Mouse (Mus musculus) embryonic facial prominence, embryonic 11.5 days (tissue): Measurements from ENCODE around the gene Trabd2b. TPM values are rescaled to one million over a fixed set of nuclear protein-coding genes. Genes with fewer than 3 reads are reported as not detected.

Experiments used
- ATAC-seq: fragments of 200-750 bp; cut with Nextera tagmentation; replicated peaks from 2 replicates; pipeline ENCODE4 v1.8.0; 2017; ENCODE audit warnings: low read depth; ENCODE audit not compliant: insufficient number of reproducible peaks, low FRiP score, low TSS enrichment
- DNase-seq: peaks from one replicate; pipeline ENCODE4 v3.0.0-alpha.2; 2015; ENCODE audit warnings: low spot score
- H3K27ac ChIP-seq: fragments of 300-500 bp; sonication (generic); replicated peaks from 2 replicates; pipeline ENCODE4 v1.5.1; 2014; ENCODE audit warnings: mild to moderate bottlenecking, low read depth, low read length, control low read depth
- H3K27me3 ChIP-seq: fragments of 300-500 bp; sonication (generic); 2 replicates; pipeline ENCODE4 v1.6.1; 2014; ENCODE audit warnings: mild to moderate bottlenecking, low read length, moderate library complexity, mixed read lengths; ENCODE audit not compliant: control insufficient read depth, insufficient read depth
- H3K36me3 ChIP-seq: fragments of 300-500 bp; sonication (generic); replicated peaks from 2 replicates; pipeline ENCODE4 v1.6.1; 2014; ENCODE audit warnings: low read depth, mild to moderate bottlenecking, low read length, moderate library complexity, mixed read lengths; ENCODE audit not compliant: control insufficient read depth, insufficient read depth
- H3K4me1 ChIP-seq: fragments of 300-500 bp; sonication (generic); 2 replicates; pipeline ENCODE4 v1.6.1; 2014; ENCODE audit warnings: low read length, mixed read lengths; ENCODE audit not compliant: control insufficient read depth, insufficient read depth
- H3K4me2 ChIP-seq: fragments of 300-500 bp; sonication (generic); 2 replicates; pipeline ENCODE4 v1.6.1; 2014; ENCODE audit warnings: low read depth, mild to moderate bottlenecking, control low read depth, low read length, moderate library complexity
- H3K4me3 ChIP-seq: fragments of 300-500 bp; sonication (generic); 2 replicates; pipeline ENCODE4 v1.5.1; 2014; ENCODE audit warnings: low read depth, low read length, control low read depth
- H3K9ac ChIP-seq: fragments of 300-500 bp; sonication (generic); replicated peaks from 2 replicates; pipeline ENCODE4 v1.6.1; 2014; ENCODE audit warnings: mild to moderate bottlenecking, control low read depth, low read length
- H3K9me3 ChIP-seq: fragments of 300-500 bp; sonication (generic); replicated peaks from 2 replicates; pipeline ENCODE4 v1.6.1; 2016; ENCODE audit warnings: mild to moderate bottlenecking, low read length, inconsistent platforms, mixed read lengths; ENCODE audit not compliant: control insufficient read depth
- WGBS: fragments of 180-500 bp; shearing (Covaris S2); extraction: QIAGEN DNeasy Blood & Tissue Kit; methylation state at CpG from one replicate; pipeline ENCODE4 v1.1.7; 2014; 5-methylcytosine and 5-hydroxymethylcytosine counted together
- polyA plus RNA-seq: library from polyadenylated mRNA; unstranded; fragments of >200 nt; fragmentation: Nextera tagmentation; extraction: Ambion mirVana; gene quantifications from 2 replicates; pipeline ENCODE4 v1.2.1, GENCODE M21; 2014

Gene Trabd2b
- polyA plus RNA-seq, 1 experiment from 2014 or later = 0.65 TPM

- H3K36me3 ChIP-seq = no peaks in the 10 kb centered on the region
- ATAC-seq (no peak), DNase-seq (no peak)
- no peak overlapping the region for H3K4me3 ChIP-seq
- no peak overlapping the region for H3K9ac ChIP-seq
- H3K4me2 ChIP-seq = no peak overlapping the region
- H3K27ac ChIP-seq = no peak overlapping the region
- H3K9me3 ChIP-seq = no peaks in the 10 kb centered on the region
- no peaks in the 10 kb centered on the region for H3K4me1 ChIP-seq
- 79% methylated on average over 4 of the region's 4 CpGs for WGBS
- H3K27me3 ChIP-seq = no peaks in the 10 kb centered on the region
Measured at GRCm38 (mm10) chr4:114609297-114609696, 202.8 kb downstream of the Trabd2b start.

- WGBS = 77% methylated on average over 8 of the region's 8 CpGs
- Histone ChIP-seq H3K27ac (no peak overlapping the region), H3K4me3 (no peak overlapping the region), H3K4me2 (no peak overlapping the region), H3K9ac (no peak overlapping the region), H3K9me3 (no peaks in the 10 kb centered on the region), H3K36me3 (no peaks in the 10 kb centered on the region), H3K4me1 (no peaks in the 10 kb centered on the region), H3K27me3 (no peaks in the 10 kb centered on the region)
- peak; percentile 45 for DNase-seq
- ATAC-seq = no peak
Measured at GRCm38 (mm10) chr4:114611166-114611929, 204.8 kb downstream of the Trabd2b start.

- WGBS = 90% methylated on average over 5 of the region's 5 CpGs
- H3K36me3 ChIP-seq = no peaks in the 10 kb centered on the region
Measured at GRCm38 (mm10) chr4:114612032-114612431, 205.5 kb downstream of the Trabd2b start.

GRCm38 (mm10) chr4:114612827-114613226 lies 206.3 kb downstream of the Trabd2b start:
- Histone ChIP-seq H3K36me3 (no peaks in the 10 kb centered on the region), H3K9ac (no peak overlapping the region), H3K27ac (no peak overlapping the region), H3K4me2 (no peak overlapping the region), H3K4me3 (no peak overlapping the region), H3K9me3 (no peaks in the 10 kb centered on the region), H3K27me3 (no peaks in the 10 kb centered on the region), H3K4me1 (no peaks in the 10 kb centered on the region)
- no peak for ATAC-seq
- WGBS = 85% methylated on average over 4 of the region's 4 CpGs
- no peak for DNase-seq

More at GRCm38 (mm10) chr4:114612032-114612431, 205.5 kb downstream of the Trabd2b start:
- DNase-seq (no peak), ATAC-seq (no peak)
- no peaks in the 10 kb centered on the region for H3K9me3 ChIP-seq
- no peak overlapping the region for H3K27ac ChIP-seq
- no peak overlapping the region for H3K9ac ChIP-seq
- H3K27me3 ChIP-seq = no peaks in the 10 kb centered on the region
- H3K4me1 ChIP-seq = no peaks in the 10 kb centered on the region
- H3K4me3 ChIP-seq = no peak overlapping the region
- no peak overlapping the region for H3K4me2 ChIP-seq

GRCm38 (mm10) chr4:114614086-114614485 lies 207.6 kb downstream of the Trabd2b start:
- Histone ChIP-seq H3K27ac (no peak overlapping the region), H3K4me3 (no peak overlapping the region), H3K4me1 (no peaks in the 10 kb centered on the region), H3K4me2 (no peak overlapping the region), H3K36me3 (no peaks in the 10 kb centered on the region), H3K9ac (no peak overlapping the region), H3K27me3 (no peaks in the 10 kb centered on the region), H3K9me3 (no peaks in the 10 kb centered on the region)
- WGBS = 60% methylated on average over 1 of the region's 1 CpGs
- DNase-seq (no peak), ATAC-seq (no peak)

GRCm38 (mm10) chr4:114615765-114616164 lies 209.2 kb downstream of the Trabd2b start:
- no peak overlapping the region for H3K4me2 ChIP-seq
- 92% methylated on average over 4 of the region's 4 CpGs for WGBS
- ATAC-seq (no peak), DNase-seq (no peak)
- H3K27ac ChIP-seq = no peak overlapping the region
- H3K4me1 ChIP-seq = no peaks in the 10 kb centered on the region
- H3K4me3 ChIP-seq = no peak overlapping the region
- H3K27me3 ChIP-seq = no peaks in the 10 kb centered on the region
- no peaks in the 10 kb centered on the region for H3K9me3 ChIP-seq
- H3K36me3 ChIP-seq = no peaks in the 10 kb centered on the region
- no peak overlapping the region for H3K9ac ChIP-seq

GRCm38 (mm10) chr4:114622929-114623328 lies 216.4 kb downstream of the Trabd2b start:
- no peaks in the 10 kb centered on the region for H3K36me3 ChIP-seq
- H3K4me1 ChIP-seq = peaks cover 2% of the 10 kb centered on the region; the same call in 1 of the 2 replicates
- ATAC-seq = no peak
- DNase-seq = no peak
- 77% methylated on average over 5 of the region's 5 CpGs for WGBS
- H3K9ac ChIP-seq = no peak overlapping the region
- H3K9me3 ChIP-seq = no peaks in the 10 kb centered on the region
- H3K27me3 ChIP-seq = no peaks in the 10 kb centered on the region
- no peak overlapping the region for H3K4me2 ChIP-seq
- H3K4me3 ChIP-seq = no peak overlapping the region
- no peak overlapping the region for H3K27ac ChIP-seq

- Histone ChIP-seq H3K9me3 (no peaks in the 10 kb centered on the region), H3K4me3 (no peak overlapping the region), H3K27ac (no peak overlapping the region), H3K36me3 (no peaks in the 10 kb centered on the region), H3K9ac (no peak overlapping the region), H3K27me3 (no peaks in the 10 kb centered on the region), H3K4me1 (peaks cover 2% of the 10 kb centered on the region; the same call in 1 of the 2 replicates), H3K4me2 (no peak overlapping the region)
- ATAC-seq (0 out of 2 replicates have a peak, but pooled peaks have one; percentile 42), DNase-seq (peak; percentile 48)
- 36% methylated on average over 3 of the region's 3 CpGs for WGBS
Measured at GRCm38 (mm10) chr4:114624114-114624910, 217.8 kb downstream of the Trabd2b start.
